Mouse (Mus musculus) hindbrain, embryonic 16.5 days (tissue): ENCODE measurements at regions not wholly inside any gene's neighbourhood (a gene's known extent, or its start where the extent isn't known, plus 50 kb on each side); places are given as distances from the start of the nearest gene placed in this dataset.

ENCODE experiments used
- ATAC-seq: fragments of 200-750 bp; cut with Nextera tagmentation; 2 replicates; pipeline ENCODE4 v1.8.0; 2017; ENCODE audit warnings: moderate TSS enrichment, moderate library complexity
- H3K27ac ChIP-seq: fragments of 300-500 bp; sonication (generic); 2 replicates; pipeline ENCODE4 v1.5.1; 2014; ENCODE audit warnings: low read depth, mild to moderate bottlenecking, control low read depth, low read length, moderate library complexity
- H3K27me3 ChIP-seq: fragments of 300-500 bp; sonication (generic); replicated peaks from 2 replicates; pipeline ENCODE4 v1.6.1; 2014; ENCODE audit warnings: low read length; ENCODE audit not compliant: control insufficient read depth, insufficient read depth
- H3K36me3 ChIP-seq: fragments of 300-500 bp; sonication (generic); 2 replicates; pipeline ENCODE4 v1.6.1; 2014; ENCODE audit warnings: mild to moderate bottlenecking, low read length, moderate library complexity, mixed read lengths; ENCODE audit not compliant: control insufficient read depth, insufficient read depth
- H3K4me1 ChIP-seq: fragments of 300-500 bp; sonication (generic); 2 replicates; pipeline ENCODE4 v1.6.1; 2014; ENCODE audit warnings: low read depth, low read length; ENCODE audit not compliant: control insufficient read depth, insufficient read depth
- H3K4me2 ChIP-seq: fragments of 300-500 bp; sonication (generic); 2 replicates; pipeline ENCODE4 v1.6.1; 2014; ENCODE audit warnings: mild to moderate bottlenecking, low read length, control low read depth, moderate library complexity
- H3K4me3 ChIP-seq: fragments of 300-500 bp; sonication (generic); 2 replicates; pipeline ENCODE4 v1.5.1; 2014; ENCODE audit warnings: mild to moderate bottlenecking, low read length, control low read depth, moderate library complexity
- H3K9ac ChIP-seq: fragments of 300-500 bp; sonication (generic); 2 replicates; pipeline ENCODE4 v1.6.1; 2014; ENCODE audit warnings: low read depth, mild to moderate bottlenecking, control low read depth, low read length, moderate library complexity
- H3K9me3 ChIP-seq: fragments of 300-500 bp; sonication (generic); 2 replicates; pipeline ENCODE4 v1.6.1; 2014; ENCODE audit warnings: mild to moderate bottlenecking, low read length, moderate library complexity; ENCODE audit not compliant: control insufficient read depth
- WGBS: fragments of 180-500 bp; shearing (Covaris S2); extraction: QIAGEN DNeasy Blood & Tissue Kit; methylation state at CpG from one replicate; pipeline ENCODE4 v1.1.7; 2014; 5-methylcytosine and 5-hydroxymethylcytosine counted together

GRCm38 (mm10) chr6:135629236-135629635 lies 266.9 kb downstream of the Emp1 start:
- no peak overlapping the region for H3K9ac ChIP-seq
- no peak overlapping the region for H3K4me2 ChIP-seq
- peaks cover 4% of the 10 kb centered on the region; the same call in 1 of the 2 replicates for H3K4me1 ChIP-seq
- 0 out of 2 replicates have a peak, but pooled peaks cover 2% of the 10 kb centered on the region for H3K9me3 ChIP-seq
- H3K27ac ChIP-seq: no peak overlapping the region
- no peak overlapping the region for H3K4me3 ChIP-seq
- H3K36me3 ChIP-seq: no peaks in the 10 kb centered on the region
- WGBS: 48% methylated on average over 3 of the region's 3 CpGs
- no peaks in the 10 kb centered on the region for H3K27me3 ChIP-seq
- ATAC-seq: no peak

GRCm38 (mm10) chr6:135632671-135633070 lies 270.3 kb downstream of the Emp1 start:
- ATAC-seq: no peak
- H3K9me3 ChIP-seq: 0 out of 2 replicates have a peak, but pooled peaks cover 2% of the 10 kb centered on the region
- no peak overlapping the region for H3K9ac ChIP-seq
- peaks cover 3% of the 10 kb centered on the region; the same call in 1 of the 2 replicates for H3K4me1 ChIP-seq
- H3K4me2 ChIP-seq: no peak overlapping the region
- H3K27ac ChIP-seq: no peak overlapping the region
- H3K27me3 ChIP-seq: no peaks in the 10 kb centered on the region
- H3K36me3 ChIP-seq: no peaks in the 10 kb centered on the region
- no peak overlapping the region for H3K4me3 ChIP-seq
- 79% methylated on average over 5 of the region's 5 CpGs for WGBS

- H3K9me3 ChIP-seq: no peaks in the 10 kb centered on the region
- H3K36me3 ChIP-seq: no peaks in the 10 kb centered on the region
- H3K4me1 ChIP-seq: no peaks in the 10 kb centered on the region
- ATAC-seq: no peak
- H3K4me3 ChIP-seq: no peak overlapping the region
- no peak overlapping the region for H3K9ac ChIP-seq
- 64% methylated on average over 8 of the region's 8 CpGs for WGBS
- no peak overlapping the region for H3K4me2 ChIP-seq
- H3K27ac ChIP-seq: no peak overlapping the region
- no peaks in the 10 kb centered on the region for H3K27me3 ChIP-seq
Observed at GRCm38 (mm10) chr6:135636648-135637047, 274.3 kb downstream of the Emp1 start.

- no peaks in the 10 kb centered on the region for H3K4me1 ChIP-seq
- H3K27me3 ChIP-seq: no peaks in the 10 kb centered on the region
- no peak overlapping the region for H3K9ac ChIP-seq
- H3K27ac ChIP-seq: no peak overlapping the region
- H3K36me3 ChIP-seq: no peaks in the 10 kb centered on the region
- ATAC-seq: no peak
- H3K4me3 ChIP-seq: no peak overlapping the region
- no peak overlapping the region for H3K4me2 ChIP-seq
- WGBS: 84% methylated on average over 5 of the region's 5 CpGs
- peaks cover 3% of the 10 kb centered on the region; the same call in 1 of the 2 replicates for H3K9me3 ChIP-seq
Observed at GRCm38 (mm10) chr6:135642711-135643110, 280.4 kb downstream of the Emp1 start.

- H3K4me3 ChIP-seq: no peak overlapping the region
- H3K9me3 ChIP-seq: peaks cover 3% of the 10 kb centered on the region; the same call in 1 of the 2 replicates
- no peak overlapping the region for H3K27ac ChIP-seq
- H3K36me3 ChIP-seq: no peaks in the 10 kb centered on the region
- no peak overlapping the region for H3K9ac ChIP-seq
- H3K4me1 ChIP-seq: no peaks in the 10 kb centered on the region
- 71% methylated on average over 1 of the region's 1 CpGs for WGBS
- no peaks in the 10 kb centered on the region for H3K27me3 ChIP-seq
- no peak for ATAC-seq
- no peak overlapping the region for H3K4me2 ChIP-seq
Observed at GRCm38 (mm10) chr6:135646177-135646576, 283.8 kb downstream of the Emp1 start.

- H3K27ac ChIP-seq: no peak overlapping the region
- 88% methylated on average over 3 of the region's 3 CpGs for WGBS
- no peak for ATAC-seq
- no peak overlapping the region for H3K9ac ChIP-seq
- H3K27me3 ChIP-seq: no peaks in the 10 kb centered on the region
- no peaks in the 10 kb centered on the region for H3K9me3 ChIP-seq
- no peak overlapping the region for H3K4me3 ChIP-seq
- no peaks in the 10 kb centered on the region for H3K36me3 ChIP-seq
- H3K4me2 ChIP-seq: no peak overlapping the region
- no peaks in the 10 kb centered on the region for H3K4me1 ChIP-seq
Observed at GRCm38 (mm10) chr6:135653002-135653401, 290.7 kb downstream of the Emp1 start.

GRCm38 (mm10) chr6:135662386-135662785 lies 300.0 kb downstream of the Emp1 start:
- no peaks in the 10 kb centered on the region for H3K4me1 ChIP-seq
- H3K9ac ChIP-seq: no peak overlapping the region
- H3K9me3 ChIP-seq: no peaks in the 10 kb centered on the region
- 89% methylated on average over 3 of the region's 3 CpGs for WGBS
- no peaks in the 10 kb centered on the region for H3K27me3 ChIP-seq
- H3K4me3 ChIP-seq: no peak overlapping the region
- H3K4me2 ChIP-seq: no peak overlapping the region
- H3K36me3 ChIP-seq: no peaks in the 10 kb centered on the region
- no peak overlapping the region for H3K27ac ChIP-seq
- ATAC-seq: no peak

GRCm38 (mm10) chr6:135662801-135663537 lies 300.6 kb downstream of the Emp1 start:
- 87% methylated on average over 4 of the region's 4 CpGs for WGBS
- ATAC-seq: no peak
- H3K27me3 ChIP-seq: no peaks in the 10 kb centered on the region
- H3K9ac ChIP-seq: no peak overlapping the region
- no peaks in the 10 kb centered on the region for H3K36me3 ChIP-seq
- no peaks in the 10 kb centered on the region for H3K4me1 ChIP-seq
- no peak overlapping the region for H3K27ac ChIP-seq
- no peak overlapping the region for H3K4me2 ChIP-seq
- no peak overlapping the region for H3K4me3 ChIP-seq
- no peaks in the 10 kb centered on the region for H3K9me3 ChIP-seq
